Mouse (Mus musculus) neural tube, embryonic 13.5 days (tissue): Measurements from ENCODE around the gene Igf2bp2. TPM values are rescaled to one million over a fixed set of nuclear protein-coding genes. Genes with fewer than 3 reads are reported as not detected.

Experiments
- ATAC-seq: fragments of 200-750 bp; cut with Nextera tagmentation; 2 replicates; pipeline ENCODE4 v1.8.0; 2017; ENCODE audit warnings: low read depth, mild to moderate bottlenecking, moderate TSS enrichment, moderate library complexity
- H3K27ac ChIP-seq: fragments of 300-500 bp; sonication (generic); replicated peaks from 2 replicates; pipeline ENCODE4 v1.5.1; 2015; ENCODE audit warnings: moderate library complexity, mild to moderate bottlenecking, inconsistent platforms
- H3K27me3 ChIP-seq: fragments of 300-500 bp; sonication (generic); 2 replicates; pipeline ENCODE4 v1.6.1; 2015; ENCODE audit warnings: mild to moderate bottlenecking, inconsistent platforms
- H3K36me3 ChIP-seq: fragments of 300-500 bp; sonication (generic); 2 replicates; pipeline ENCODE4 v1.6.1; 2015; ENCODE audit warnings: mild to moderate bottlenecking, inconsistent platforms
- H3K4me1 ChIP-seq: fragments of 300-500 bp; sonication (generic); replicated peaks from 2 replicates; pipeline ENCODE4 v1.6.1; 2015; ENCODE audit warnings: inconsistent platforms
- H3K4me2 ChIP-seq: fragments of 300-500 bp; sonication (generic); 2 replicates; pipeline ENCODE4 v1.6.1; 2015; ENCODE audit warnings: inconsistent platforms, mild to moderate bottlenecking, moderate library complexity
- H3K4me3 ChIP-seq: fragments of 300-500 bp; sonication (generic); 2 replicates; pipeline ENCODE4 v1.5.1; 2015; ENCODE audit warnings: mild to moderate bottlenecking, inconsistent platforms
- H3K9ac ChIP-seq: fragments of 300-500 bp; sonication (generic); 2 replicates; pipeline ENCODE4 v1.6.1; 2015; ENCODE audit warnings: moderate library complexity, mild to moderate bottlenecking, inconsistent platforms
- H3K9me3 ChIP-seq: fragments of 300-500 bp; sonication (generic); 2 replicates; pipeline ENCODE4 v1.6.1; 2016; ENCODE audit warnings: inconsistent platforms
- WGBS: fragments of 180-500 bp; shearing (Covaris S2); methylation state at CpG from one replicate; pipeline ENCODE4 v1.1.7; 2015; 5-methylcytosine and 5-hydroxymethylcytosine counted together
- polyA plus RNA-seq: library from polyadenylated mRNA; unstranded; fragments of >200 nt; fragmentation: Nextera tagmentation; extraction: Ambion mirVana; gene quantifications from 2 replicates; pipeline ENCODE4 v1.2.1, GENCODE M21; 2015

Gene Igf2bp2
- polyA plus RNA-seq, 1 experiment from 2014 or later, result 38.1 TPM

DNA sequence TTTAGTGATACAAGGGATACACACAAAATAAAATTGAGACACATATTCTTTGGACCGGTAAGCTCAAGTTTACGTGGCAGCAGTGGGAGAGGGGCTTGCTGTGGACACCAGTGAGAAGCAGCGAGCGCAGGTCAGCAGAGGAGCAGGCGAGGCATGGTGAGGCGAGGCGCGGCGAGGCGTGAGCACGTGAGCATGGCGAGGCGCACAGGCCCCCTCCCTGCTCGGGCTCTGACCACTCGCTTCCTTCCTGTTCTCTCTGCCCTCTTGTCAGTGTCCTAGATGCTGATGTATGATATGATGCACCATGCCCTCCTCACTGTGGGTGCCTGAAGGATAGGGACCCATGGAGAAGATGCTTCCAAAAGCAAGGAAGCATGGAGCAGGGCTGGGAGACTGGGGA, 43.6 kb downstream of the Igf2bp2 start:
- H3K4me1 ChIP-seq, result peaks cover 13% of the 10 kb centered on the region; the same call in 1 of the 2 replicates
- H3K9me3 ChIP-seq, result no peaks in the 10 kb centered on the region
- no peak for ATAC-seq
- 96% methylated on average over 15 of the region's 15 CpGs for WGBS
- no peak overlapping the region for H3K9ac ChIP-seq
- no peaks in the 10 kb centered on the region for H3K27me3 ChIP-seq
- H3K4me2 ChIP-seq, result no peak overlapping the region
- no peak overlapping the region for H3K4me3 ChIP-seq
- H3K36me3 ChIP-seq, result peaks cover 11% of the 10 kb centered on the region; the same call in 1 of the 2 replicates
- no peak overlapping the region for H3K27ac ChIP-seq

DNA sequence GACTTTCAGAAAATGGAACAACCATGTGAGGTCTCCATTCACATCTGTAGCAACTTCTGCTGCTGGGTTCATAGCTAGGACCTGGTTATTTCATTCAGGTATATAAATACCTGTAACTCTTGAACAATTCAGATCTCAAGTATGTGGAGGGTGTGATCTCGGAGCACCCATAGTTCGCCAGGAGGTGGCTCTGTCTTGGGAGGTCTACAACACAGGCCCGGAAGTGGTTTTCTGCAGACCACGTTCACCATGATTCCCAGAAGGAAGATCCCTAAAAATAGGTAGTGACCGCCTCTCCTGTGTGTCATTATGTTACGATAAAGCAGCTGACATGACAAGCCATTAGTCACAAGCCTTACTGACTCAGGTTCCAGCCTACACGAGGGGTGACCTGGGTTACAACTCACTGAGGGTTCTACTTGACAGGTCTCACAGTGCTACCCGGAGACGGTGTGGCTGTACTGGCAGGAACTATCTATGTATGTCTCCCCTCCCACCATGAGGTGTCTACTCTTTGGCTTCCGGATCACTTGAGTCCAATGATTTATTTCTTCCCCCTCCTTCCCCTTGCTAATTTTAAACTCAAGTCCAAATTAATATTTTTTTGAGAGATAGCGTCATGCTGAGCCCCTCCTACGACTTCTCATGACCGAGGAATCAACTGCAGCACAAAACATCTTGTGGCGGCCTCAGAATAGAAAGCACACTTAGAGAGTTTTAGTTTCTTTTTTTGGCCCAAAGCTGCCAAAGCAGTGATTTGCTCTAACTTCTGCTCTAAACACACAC, 44.2 kb downstream of the Igf2bp2 start:
- no peak overlapping the region for H3K4me3 ChIP-seq
- no peak overlapping the region for H3K9ac ChIP-seq
- H3K27me3 ChIP-seq, result no peaks in the 10 kb centered on the region
- peaks cover 11% of the 10 kb centered on the region; the same call in 1 of the 2 replicates for H3K36me3 ChIP-seq
- peaks cover 7% of the 10 kb centered on the region; the same call in 1 of the 2 replicates for H3K4me1 ChIP-seq
- ATAC-seq, result no peak
- WGBS, result 85% methylated on average over 14 of the region's 14 CpGs
- H3K27ac ChIP-seq, result 0 out of 2 replicates have a peak overlapping the region, but pooled peaks have one; percentile 18
- no peak overlapping the region for H3K4me2 ChIP-seq
- H3K9me3 ChIP-seq, result no peaks in the 10 kb centered on the region

GRCm38 (mm10) chr16:22118151-22118550, 44.9 kb downstream of the Igf2bp2 start:
- 89% methylated on average over 4 of the region's 4 CpGs for WGBS
- no peak for ATAC-seq
- Histone ChIP-seq H3K4me3 (no peak overlapping the region), H3K27me3 (no peaks in the 10 kb centered on the region), H3K4me2 (no peak overlapping the region), H3K27ac (no peak overlapping the region), H3K36me3 (peaks cover 11% of the 10 kb centered on the region; the same call in 1 of the 2 replicates), H3K9me3 (no peaks in the 10 kb centered on the region), H3K9ac (no peak overlapping the region), H3K4me1 (peaks cover 4% of the 10 kb centered on the region; the same call in 1 of the 2 replicates)

DNA sequence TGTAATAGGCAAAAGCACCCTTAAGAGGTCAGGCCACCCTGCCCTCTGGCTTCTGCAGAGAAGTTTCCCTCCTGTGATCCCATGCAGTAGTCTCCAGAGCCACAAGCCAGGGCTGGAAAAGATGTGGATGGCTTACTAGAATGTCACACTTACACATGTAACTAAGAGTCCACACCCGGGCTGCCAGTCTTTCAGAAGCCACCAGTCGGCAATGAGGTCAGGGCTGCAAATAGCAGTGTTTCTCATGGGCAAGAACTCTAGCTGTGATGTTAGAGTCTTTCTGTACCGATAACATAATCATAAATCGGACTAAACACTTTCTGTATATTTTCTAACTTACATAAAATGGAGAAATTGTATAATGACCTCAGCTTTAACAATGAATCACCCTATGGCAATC, 46.4 kb downstream of the Igf2bp2 start:
- Histone ChIP-seq H3K27me3 (no peaks in the 10 kb centered on the region), H3K9ac (no peak overlapping the region), H3K9me3 (no peaks in the 10 kb centered on the region), H3K4me2 (no peak overlapping the region), H3K4me1 (0 out of 2 replicates have a peak, but pooled peaks cover 4% of the 10 kb centered on the region), H3K4me3 (no peak overlapping the region), H3K36me3 (peaks cover 11% of the 10 kb centered on the region; the same call in 1 of the 2 replicates), H3K27ac (no peak overlapping the region)
- ATAC-seq, result no peak
- WGBS, result 94% methylated on average over 4 of the region's 4 CpGs

- no peak overlapping the region for H3K4me3 ChIP-seq
- 85% methylated on average over 6 of the region's 6 CpGs for WGBS
- H3K4me2 ChIP-seq, result no peak overlapping the region
- H3K9ac ChIP-seq, result no peak overlapping the region
- no peaks in the 10 kb centered on the region for H3K27me3 ChIP-seq
- H3K36me3 ChIP-seq, result peaks cover 11% of the 10 kb centered on the region; the same call in 1 of the 2 replicates
- no peak for ATAC-seq
- no peaks in the 10 kb centered on the region for H3K9me3 ChIP-seq
- H3K27ac ChIP-seq, result no peak overlapping the region
- H3K4me1 ChIP-seq, result 0 out of 2 replicates have a peak, but pooled peaks cover 1% of the 10 kb centered on the region
These were observed 47.0 kb downstream of the Igf2bp2 start for GRCm38 (mm10) chr16:22116058-22116457.

DNA sequence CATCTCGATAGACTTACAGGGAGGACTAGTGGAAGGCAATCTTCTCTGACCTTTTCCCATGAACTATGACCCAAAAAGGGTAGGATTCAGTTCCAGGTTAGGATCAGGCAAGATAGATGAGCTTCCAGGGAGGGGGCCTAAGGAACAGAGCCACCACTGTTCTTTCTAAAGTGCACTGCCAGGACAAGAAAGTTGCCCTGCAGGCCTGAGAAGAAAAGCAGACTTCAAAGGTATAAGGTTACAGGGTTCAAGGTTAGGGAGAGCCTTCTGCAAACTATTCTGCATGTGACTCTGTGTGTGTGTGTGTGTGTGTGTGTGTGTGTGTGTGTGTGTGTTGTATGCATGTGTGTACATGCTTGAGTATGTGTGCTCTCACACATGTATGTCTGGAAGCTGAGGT, 53.1 kb downstream of the Igf2bp2 start:
- no peak overlapping the region for H3K9ac ChIP-seq
- H3K4me2 ChIP-seq, result no peak overlapping the region
- H3K27me3 ChIP-seq, result no peaks in the 10 kb centered on the region
- ATAC-seq, result no peak
- H3K9me3 ChIP-seq, result no peaks in the 10 kb centered on the region
- WGBS, result 70% methylated on average over 1 of the region's 1 CpGs
- no peaks in the 10 kb centered on the region for H3K4me1 ChIP-seq
- H3K27ac ChIP-seq, result no peak overlapping the region
- no peaks in the 10 kb centered on the region for H3K36me3 ChIP-seq
- no peak overlapping the region for H3K4me3 ChIP-seq

GRCm38 (mm10) chr16:22109159-22109558, 53.9 kb downstream of the Igf2bp2 start:
- no peaks in the 10 kb centered on the region for H3K9me3 ChIP-seq
- H3K9ac ChIP-seq, result no peak overlapping the region
- WGBS, result 76% methylated on average over 4 of the region's 4 CpGs
- H3K27ac ChIP-seq, result no peak overlapping the region
- H3K27me3 ChIP-seq, result no peaks in the 10 kb centered on the region
- no peaks in the 10 kb centered on the region for H3K4me1 ChIP-seq
- no peak for ATAC-seq
- H3K36me3 ChIP-seq, result no peaks in the 10 kb centered on the region
- no peak overlapping the region for H3K4me3 ChIP-seq
- H3K4me2 ChIP-seq, result no peak overlapping the region

DNA sequence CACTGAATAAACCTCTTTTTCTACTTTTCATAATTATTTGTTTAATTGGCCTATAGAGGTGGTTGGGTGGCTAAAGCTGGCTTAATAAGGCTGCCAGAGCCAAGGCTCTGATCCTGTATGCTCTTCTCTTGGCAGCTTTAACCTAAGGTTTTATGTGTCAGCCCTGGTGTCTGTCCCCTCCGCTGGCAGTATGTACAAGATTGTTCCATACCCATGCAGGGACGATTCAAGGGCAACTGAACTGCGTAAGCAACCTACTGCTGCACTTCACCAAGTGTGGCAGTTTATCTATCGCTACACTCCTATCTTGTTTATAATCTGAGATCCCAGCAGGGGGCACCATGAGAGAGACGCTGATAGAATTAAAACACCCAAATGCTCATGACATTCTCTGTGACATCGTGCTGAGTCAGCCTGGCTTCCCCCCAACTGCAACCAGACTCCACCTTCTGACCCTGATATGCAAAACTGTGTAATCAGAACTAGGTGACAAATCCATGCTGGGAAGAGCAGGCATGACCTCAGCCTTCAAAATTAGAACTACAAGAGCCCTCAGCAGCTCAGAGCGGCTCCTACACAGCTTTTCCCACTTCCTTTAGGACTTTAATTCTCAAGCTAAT, 55.1 kb downstream of the Igf2bp2 start:
- H3K4me2 ChIP-seq, result no peak overlapping the region
- H3K27ac ChIP-seq, result no peak overlapping the region
- H3K36me3 ChIP-seq, result no peaks in the 10 kb centered on the region
- H3K9ac ChIP-seq, result no peak overlapping the region
- H3K9me3 ChIP-seq, result no peaks in the 10 kb centered on the region
- 68% methylated on average over 7 of the region's 7 CpGs for WGBS
- H3K4me1 ChIP-seq, result no peaks in the 10 kb centered on the region
- ATAC-seq, result no peak
- no peaks in the 10 kb centered on the region for H3K27me3 ChIP-seq
- no peak overlapping the region for H3K4me3 ChIP-seq

GRCm38 (mm10) chr16:22106012-22106584, 57.0 kb downstream of the Igf2bp2 start:
- Histone ChIP-seq H3K27me3 (no peaks in the 10 kb centered on the region), H3K36me3 (no peaks in the 10 kb centered on the region), H3K4me2 (no peak overlapping the region), H3K4me3 (no peak overlapping the region), H3K4me1 (no peaks in the 10 kb centered on the region), H3K9me3 (no peaks in the 10 kb centered on the region), H3K9ac (no peak overlapping the region), H3K27ac (no peak overlapping the region)
- no peak for ATAC-seq
- WGBS, result 85% methylated on average over 6 of the region's 6 CpGs

- ATAC-seq, result no peak
- no peaks in the 10 kb centered on the region; the same call in 1 of the 2 replicates for H3K36me3 ChIP-seq
- no peak overlapping the region for H3K9ac ChIP-seq
- no peak overlapping the region for H3K27ac ChIP-seq
- peaks cover 13% of the 10 kb centered on the region for H3K4me1 ChIP-seq
- no peaks in the 10 kb centered on the region for H3K9me3 ChIP-seq
- H3K27me3 ChIP-seq, result no peaks in the 10 kb centered on the region
- no peak overlapping the region for H3K4me2 ChIP-seq
- WGBS, result 79% methylated on average over 2 of the region's 2 CpGs
- H3K4me3 ChIP-seq, result no peak overlapping the region
These were observed 63.0 kb downstream of the Igf2bp2 start for GRCm38 (mm10) chr16:22100067-22100466.

GRCm38 (mm10) chr16:22097659-22098058, 65.4 kb downstream of the Igf2bp2 start:
- Histone ChIP-seq H3K4me2 (no peak overlapping the region), H3K4me1 (peaks cover 18% of the 10 kb centered on the region), H3K36me3 (no peaks in the 10 kb centered on the region; the same call in 1 of the 2 replicates), H3K27me3 (no peaks in the 10 kb centered on the region), H3K27ac (peak overlapping the region; percentile 18), H3K9me3 (no peaks in the 10 kb centered on the region), H3K4me3 (no peak overlapping the region), H3K9ac (no peak overlapping the region)
- no peak for ATAC-seq
- WGBS, result 45% methylated on average over 7 of the region's 7 CpGs

DNA sequence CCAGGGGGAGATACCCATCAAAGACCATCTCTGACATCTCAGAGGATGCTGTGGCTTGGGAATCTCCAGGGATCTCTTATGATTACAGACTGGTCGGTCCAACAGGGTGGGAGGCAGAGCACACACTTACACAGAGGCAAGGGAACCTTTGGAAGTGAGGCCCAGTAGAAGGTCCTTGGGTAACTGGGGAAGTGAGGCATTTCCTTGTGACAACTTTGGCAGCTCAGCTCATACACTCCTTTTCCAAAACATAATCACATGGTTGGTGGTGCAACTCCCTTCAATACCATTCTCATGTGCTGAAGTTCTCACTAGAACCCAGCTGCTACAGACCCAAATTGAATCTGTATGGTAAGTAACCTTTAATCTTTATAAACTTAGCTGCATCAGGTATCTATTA, 67.3 kb downstream of the Igf2bp2 start:
- Histone ChIP-seq H3K9me3 (no peaks in the 10 kb centered on the region), H3K4me3 (no peak overlapping the region), H3K36me3 (no peaks in the 10 kb centered on the region; the same call in 1 of the 2 replicates), H3K9ac (no peak overlapping the region), H3K27me3 (no peaks in the 10 kb centered on the region), H3K27ac (no peak overlapping the region), H3K4me1 (peaks cover 20% of the 10 kb centered on the region), H3K4me2 (no peak overlapping the region)
- no peak for ATAC-seq
- 80% methylated on average over 1 of the region's 1 CpGs for WGBS
